Mouse (Mus musculus): ENCODE data around the gene Runx2. TPM values are rescaled to one million over a fixed set of nuclear protein-coding genes. Genes with fewer than 3 reads are reported as not detected.

The Runx2 gene
- polyA plus RNA-seq, 1 experiment from 2014 or later, result 4.6 TPM

- Histone ChIP-seq H3K27ac (no peak overlapping the region), H3K27me3 (ENCODE audit: low read depth, poor library complexity, severe bottlenecking) (no peaks in the 10 kb centered on the region), H3K4me3 (no peak overlapping the region), H3K4me1 (peaks cover 3% of the 10 kb centered on the region), H3K36me3 (no peaks in the 10 kb centered on the region), H3K9me3 (replicated peaks) (no peaks in the 10 kb centered on the region)
- 54% methylated on average over 5 of the region's 5 CpGs for WGBS
- no peak for DNase-seq (ENCODE audit: low spot score)
Observed at GRCm38 (mm10) chr17:44577791-44578190, 236.8 kb downstream of the Runx2 start.

- H3K4me3 ChIP-seq, result no peak overlapping the region
- DNase-seq (ENCODE audit: low spot score), result no peak
- peaks cover 19% of the 10 kb centered on the region for H3K4me1 ChIP-seq
- H3K36me3 ChIP-seq, result no peaks in the 10 kb centered on the region
- no peaks in the 10 kb centered on the region for H3K9me3 ChIP-seq (replicated peaks)
- peaks cover 26% of the 10 kb centered on the region for H3K27me3 ChIP-seq (ENCODE audit: low read depth, poor library complexity, severe bottlenecking)
- no peak overlapping the region for H3K27ac ChIP-seq
- WGBS, result 85% methylated on average over 5 of the region's 5 CpGs
Observed at GRCm38 (mm10) chr17:44570899-44571298, 243.7 kb downstream of the Runx2 start.

- Histone ChIP-seq H3K4me1 (peaks cover 33% of the 10 kb centered on the region), H3K36me3 (no peaks in the 10 kb centered on the region), H3K9me3 (replicated peaks) (no peaks in the 10 kb centered on the region), H3K27ac (no peak overlapping the region), H3K4me3 (no peak overlapping the region), H3K27me3 (ENCODE audit: low read depth, poor library complexity, severe bottlenecking) (peaks cover 26% of the 10 kb centered on the region)
- 86% methylated on average over 8 of the region's 8 CpGs for WGBS
- no peak for DNase-seq (ENCODE audit: low spot score)
Observed at GRCm38 (mm10) chr17:44569020-44569621, 245.5 kb downstream of the Runx2 start.

GRCm38 (mm10) chr17:44566992-44567391 lies 247.6 kb downstream of the Runx2 start:
- Histone ChIP-seq H3K27ac (no peak overlapping the region), H3K36me3 (no peaks in the 10 kb centered on the region), H3K27me3 (ENCODE audit: low read depth, poor library complexity, severe bottlenecking) (peaks cover 44% of the 10 kb centered on the region), H3K9me3 (replicated peaks) (no peaks in the 10 kb centered on the region), H3K4me3 (no peak overlapping the region), H3K4me1 (peaks cover 46% of the 10 kb centered on the region)
- no peak for DNase-seq (ENCODE audit: low spot score)
- 69% methylated on average over 5 of the region's 5 CpGs for WGBS

GRCm38 (mm10) chr17:44565884-44566515 lies 248.6 kb downstream of the Runx2 start:
- no peaks in the 10 kb centered on the region for H3K9me3 ChIP-seq (replicated peaks)
- DNase-seq (ENCODE audit: low spot score), result no peak
- H3K27me3 ChIP-seq (ENCODE audit: low read depth, poor library complexity, severe bottlenecking), result peaks cover 54% of the 10 kb centered on the region
- peak overlapping the region; percentile 74; the same call in 1 of the 2 replicates for H3K27ac ChIP-seq
- no peaks in the 10 kb centered on the region for H3K36me3 ChIP-seq
- 72% methylated on average over 8 of the region's 8 CpGs for WGBS
- H3K4me1 ChIP-seq, result peaks cover 46% of the 10 kb centered on the region
- H3K4me3 ChIP-seq, result no peak overlapping the region

- peak overlapping the region; percentile 74 for H3K27ac ChIP-seq
- 55% methylated on average over 14 of the region's 14 CpGs for WGBS
Observed at GRCm38 (mm10) chr17:44565311-44565831, 249.2 kb downstream of the Runx2 start.

GRCm38 (mm10) chr17:44564611-44565198 lies 249.9 kb downstream of the Runx2 start:
- peaks cover 49% of the 10 kb centered on the region for H3K27me3 ChIP-seq (ENCODE audit: low read depth, poor library complexity, severe bottlenecking)
- H3K9me3 ChIP-seq (replicated peaks), result no peaks in the 10 kb centered on the region
- H3K36me3 ChIP-seq, result no peaks in the 10 kb centered on the region
- no peak overlapping the region for H3K4me3 ChIP-seq
- 61% methylated on average over 4 of the region's 4 CpGs for WGBS
- peak overlapping the region; percentile 74 for H3K27ac ChIP-seq
- no peak for DNase-seq (ENCODE audit: low spot score)
- H3K4me1 ChIP-seq, result peaks cover 53% of the 10 kb centered on the region

More at GRCm38 (mm10) chr17:44565311-44565831, 249.2 kb downstream of the Runx2 start:
- Histone ChIP-seq H3K4me1 (peaks cover 46% of the 10 kb centered on the region), H3K4me3 (no peak overlapping the region), H3K36me3 (no peaks in the 10 kb centered on the region), H3K27me3 (ENCODE audit: low read depth, poor library complexity, severe bottlenecking) (peaks cover 55% of the 10 kb centered on the region), H3K9me3 (replicated peaks) (no peaks in the 10 kb centered on the region)
- peak; percentile 48 for DNase-seq (ENCODE audit: low spot score)

GRCm38 (mm10) chr17:44560016-44560415 lies 254.6 kb downstream of the Runx2 start:
- peak; percentile 46 for DNase-seq (ENCODE audit: low spot score)
- Histone ChIP-seq H3K36me3 (no peaks in the 10 kb centered on the region), H3K4me1 (peaks cover 50% of the 10 kb centered on the region), H3K27me3 (ENCODE audit: low read depth, poor library complexity, severe bottlenecking) (peaks cover 41% of the 10 kb centered on the region), H3K27ac (no peak overlapping the region), H3K4me3 (no peak overlapping the region), H3K9me3 (replicated peaks) (no peaks in the 10 kb centered on the region)
- WGBS, result 28% methylated on average over 7 of the region's 7 CpGs

GRCm38 (mm10) chr17:44557199-44558111 lies 257.1 kb downstream of the Runx2 start:
- peaks cover 28% of the 10 kb centered on the region for H3K27me3 ChIP-seq (ENCODE audit: low read depth, poor library complexity, severe bottlenecking)
- WGBS, result 66% methylated on average over 16 of the region's 16 CpGs
- no peak overlapping the region for H3K4me3 ChIP-seq
- peaks cover 28% of the 10 kb centered on the region for H3K4me1 ChIP-seq
- no peaks in the 10 kb centered on the region for H3K36me3 ChIP-seq
- DNase-seq (ENCODE audit: low spot score), result peak; percentile 50
- H3K9me3 ChIP-seq (replicated peaks), result no peaks in the 10 kb centered on the region
- no peak overlapping the region for H3K27ac ChIP-seq

DNA sequence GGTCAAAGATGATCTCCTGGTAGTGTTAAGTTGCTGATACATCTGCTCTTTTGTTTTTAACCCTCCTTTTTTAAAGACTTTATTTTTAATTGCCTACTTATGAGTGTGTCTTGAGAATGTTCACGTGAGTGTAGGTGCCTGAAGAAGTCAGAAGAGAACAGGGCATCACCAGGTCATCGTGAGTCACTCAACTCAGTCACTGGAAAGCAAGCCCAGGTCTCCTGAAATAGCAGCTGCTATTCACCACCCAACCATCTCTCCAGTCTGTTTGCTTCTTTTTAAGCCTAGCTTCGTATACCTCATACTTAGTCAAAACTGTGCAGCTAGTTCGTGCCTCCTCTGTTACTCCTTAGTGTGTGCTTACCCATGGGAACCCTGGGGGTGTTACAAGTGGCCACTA lies 259.7 kb downstream of the Runx2 start:
- Histone ChIP-seq H3K27me3 (ENCODE audit: low read depth, poor library complexity, severe bottlenecking) (peaks cover 11% of the 10 kb centered on the region; the same call in 1 of the 2 replicates), H3K27ac (no peak overlapping the region), H3K4me1 (peaks cover 23% of the 10 kb centered on the region), H3K36me3 (no peaks in the 10 kb centered on the region), H3K9me3 (replicated peaks) (no peaks in the 10 kb centered on the region), H3K4me3 (no peak overlapping the region)
- DNase-seq (ENCODE audit: low spot score), result no peak
- 88% methylated on average over 4 of the region's 4 CpGs for WGBS

GRCm38 (mm10) chr17:44549551-44549950 lies 265.0 kb downstream of the Runx2 start:
- Histone ChIP-seq H3K27me3 (ENCODE audit: low read depth, poor library complexity, severe bottlenecking) (peaks cover 21% of the 10 kb centered on the region), H3K4me3 (no peak overlapping the region), H3K9me3 (replicated peaks) (no peaks in the 10 kb centered on the region), H3K4me1 (peaks cover 14% of the 10 kb centered on the region), H3K36me3 (no peaks in the 10 kb centered on the region), H3K27ac (no peak overlapping the region)
- 83% methylated on average over 2 of the region's 2 CpGs for WGBS
- no peak for DNase-seq (ENCODE audit: low spot score)

DNA sequence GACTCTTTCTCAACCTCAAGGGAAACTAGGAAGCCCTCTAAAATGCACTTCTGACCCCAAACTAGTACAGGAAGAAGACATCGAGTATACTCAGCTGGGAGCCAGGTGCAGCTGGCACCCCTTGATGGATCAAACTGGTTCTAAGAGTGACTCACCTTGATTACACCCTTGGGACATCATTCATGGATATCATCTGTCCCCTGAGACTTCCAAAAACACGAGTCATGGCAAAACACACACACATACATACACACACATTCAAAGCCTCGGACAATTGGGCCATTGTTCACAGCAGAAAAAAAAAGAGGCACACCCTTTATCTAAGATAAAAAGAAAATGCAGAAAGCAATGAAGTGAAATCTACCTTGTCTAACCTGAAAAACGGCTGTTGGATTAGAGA lies 266.7 kb downstream of the Runx2 start:
- Histone ChIP-seq H3K9me3 (replicated peaks) (no peaks in the 10 kb centered on the region), H3K36me3 (no peaks in the 10 kb centered on the region), H3K4me3 (no peak overlapping the region), H3K4me1 (peaks cover 14% of the 10 kb centered on the region), H3K27me3 (ENCODE audit: low read depth, poor library complexity, severe bottlenecking) (peaks cover 22% of the 10 kb centered on the region), H3K27ac (no peak overlapping the region)
- WGBS, result 83% methylated on average over 4 of the region's 4 CpGs
- DNase-seq (ENCODE audit: low spot score), result no peak

All from limb, embryonic 10.5 days (tissue).